Mouse (Mus musculus): ENCODE data around the gene Adarb2.

DNA sequence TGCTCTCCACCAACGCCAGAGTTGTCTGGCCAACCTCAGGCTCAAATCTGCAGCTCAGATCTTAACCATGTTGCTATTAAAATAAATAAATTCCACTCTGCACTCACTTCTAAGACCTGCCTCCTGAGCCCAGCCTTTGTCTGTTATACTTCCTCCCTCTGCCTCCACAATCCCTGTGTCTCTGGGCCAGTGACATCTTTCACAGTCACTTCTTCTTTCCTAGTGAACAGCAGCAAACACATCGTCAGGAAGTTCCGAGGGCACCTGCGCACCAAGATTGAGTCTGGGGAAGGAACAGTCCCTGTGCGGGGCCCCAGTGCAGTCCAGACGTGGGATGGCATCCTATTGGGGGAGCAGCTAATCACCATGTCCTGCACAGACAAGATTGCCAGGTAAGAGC lies 510.7 kb downstream of the Adarb2 start:
- TF ChIP-seq GATA1 (IDR thresholded peaks at IDR 0.05; ENCODE audit: borderline replicate concordance, low read length) (no peak), FLI1 (IDR thresholded peaks at IDR 0.05; ENCODE audit: low read length) (no peak)
